Mouse (Mus musculus) MEL (cell line): ENCODE measurements around the gene Phf12.

Source experiments
- CTCF ChIP-seq, 3 experiments: IDR thresholded peaks in 2 of 3; conservative IDR thresholded peaks in 1 of 3; 2 replicates each; pipeline ENCODE4 v1.5.1; 2011 to 2012; ENCODE audit warnings: low read length in 3 of 3, low read depth in 2 of 3, mild to moderate bottlenecking in 2 of 3, improper control_type of control experiment in 1 of 3, inconsistent platforms in 1 of 3, mixed read lengths in 1 of 3, moderate library complexity in 1 of 3; ENCODE audit not compliant: control insufficient read depth in 1 of 3, insufficient read depth in 1 of 3, poor library complexity in 1 of 3, severe bottlenecking in 1 of 3
- EP300 ChIP-seq, 2 experiments: IDR thresholded peaks; 2 replicates each; pipeline ENCODE4 v1.6.1; 2011; ENCODE audit warnings: improper control_type of control experiment in 2 of 2, low read length in 2 of 2, low read depth in 1 of 2, mild to moderate bottlenecking in 1 of 2
- GATA1 ChIP-seq: IDR thresholded peaks from 2 replicates; pipeline ENCODE4 v1.6.1; 2011; ENCODE audit warnings: low read depth, low read length, improper control_type of control experiment
- JUND ChIP-seq: IDR thresholded peaks from 2 replicates; pipeline ENCODE4 v1.6.1; 2011; ENCODE audit warnings: low read depth, mild to moderate bottlenecking, improper control_type of control experiment, low read length
- POLR2A ChIP-seq, 2 experiments: IDR thresholded peaks; 2 replicates each; pipeline ENCODE4 v1.6.1; 2011 to 2012; ENCODE audit warnings: low read length in 2 of 2, mild to moderate bottlenecking in 2 of 2, control low read depth in 1 of 2, improper control_type of control experiment in 1 of 2, low read depth in 1 of 2, moderate library complexity in 1 of 2; ENCODE audit not compliant: control insufficient read depth in 1 of 2, insufficient read depth in 1 of 2, poor library complexity in 1 of 2
- USF1 ChIP-seq: IDR thresholded peaks from 2 replicates; pipeline ENCODE4 v1.6.1; 2014; ENCODE audit warnings: low read depth, mild to moderate bottlenecking, inconsistent platforms, low read length, improper control_type of control experiment, moderate library complexity
- ZKSCAN1 ChIP-seq: IDR thresholded peaks from 2 replicates; pipeline ENCODE4 v1.6.1; 2012; ENCODE audit warnings: low read depth, mild to moderate bottlenecking, inconsistent platforms, low read length, improper control_type of control experiment, moderate library complexity
- ZNF384 ChIP-seq: IDR thresholded peaks from 2 replicates; pipeline ENCODE4 v1.6.1; 2012; ENCODE audit warnings: low read depth, mild to moderate bottlenecking, inconsistent platforms, low read length, improper control_type of control experiment

GRCm38 (mm10) chr11:77962946-77963345, 19.6 kb upstream of the Phf12 start:
- TF ChIP-seq POLR2A (IDR thresholded peaks at IDR 0.05; ENCODE audit: control insufficient read depth in 1 of 2, insufficient read depth in 1 of 2, low read depth in 1 of 2, low read length in 2 of 2, poor library complexity in 1 of 2) (no peak), JUND (no peak), EP300 (IDR thresholded peaks at IDR 0.05; ENCODE audit: low read depth in 1 of 2, low read length in 2 of 2) (no peak), CTCF (IDR thresholded peaks at IDR 0.05 in 2 of 3, conservative IDR thresholded peaks at IDR 0.05 in 1 of 3; ENCODE audit: control insufficient read depth in 1 of 3, insufficient read depth in 1 of 3, low read depth in 2 of 3, low read length in 3 of 3, poor library complexity in 1 of 3, severe bottlenecking in 1 of 3) (no peak), ZNF384 (no peak), GATA1 (no peak), ZKSCAN1 (no peak), USF1 (no peak)
